Mouse (Mus musculus) CH12.LX (cell line): ENCODE measurements around the gene Dnah1. TPM values are rescaled to one million over a fixed set of nuclear protein-coding genes. Genes with fewer than 3 reads are reported as not detected.

Experiments used
- DNase-seq: peaks from one replicate; pipeline ENCODE4 v3.0.0-alpha.2; 2013; ENCODE audit errors: extremely low read depth
- H3K27ac ChIP-seq: 2 replicates; pipeline ENCODE4 v1.5.1; 2012; ENCODE audit warnings: low read depth, mild to moderate bottlenecking, control low read depth, moderate library complexity; ENCODE audit not compliant: insufficient read depth
- H3K27me3 ChIP-seq: replicated peaks from 2 replicates; pipeline ENCODE3; 2012; ENCODE audit warnings: inconsistent platforms
- H3K36me3 ChIP-seq, 2 experiments: replicated peaks in 1 of 2; 2 replicates each; pipeline versions ENCODE3 to v1.6.1; 2012; ENCODE audit warnings: inconsistent platforms in 1 of 2, low read length in 1 of 2, mild to moderate bottlenecking in 1 of 2, mixed read lengths in 1 of 2, moderate library complexity in 1 of 2; ENCODE audit not compliant: control insufficient read depth in 1 of 2, insufficient read depth in 1 of 2
- H3K4me1 ChIP-seq, 2 experiments: 2 replicates each; pipeline ENCODE4 v1.6.1; 2012; ENCODE audit warnings: inconsistent platforms in 1 of 2, moderate library complexity in 1 of 2; ENCODE audit not compliant: insufficient read depth in 2 of 2, control insufficient read depth in 1 of 2
- H3K4me2 ChIP-seq: 2 replicates; pipeline ENCODE4 v1.6.1; 2012; ENCODE audit warnings: low read depth, mild to moderate bottlenecking, control low read depth; ENCODE audit not compliant: poor library complexity, insufficient read depth, severe bottlenecking
- H3K4me3 ChIP-seq, 3 experiments: fragments of 150-350 bp in 1 of 3; sonication (generic) in 1 of 3; replicated peaks in 1 of 3; 2 replicates each; pipeline versions ENCODE3 to v1.5.1; 2011 to 2012; ENCODE audit warnings: low read depth in 2 of 3, low read length in 2 of 3, mild to moderate bottlenecking in 2 of 3, moderate library complexity in 2 of 3, control low read depth in 1 of 3, improper control_type of control experiment in 1 of 3, inconsistent platforms in 1 of 3, mixed read lengths in 1 of 3; ENCODE audit not compliant: poor library complexity in 1 of 3
- H3K79me2 ChIP-seq: replicated peaks from 2 replicates; pipeline ENCODE4 v1.6.1; 2012; ENCODE audit warnings: mild to moderate bottlenecking, moderate library complexity; ENCODE audit not compliant: control insufficient read depth, poor library complexity, insufficient read depth, severe bottlenecking; ENCODE audit errors: extremely low read depth
- H3K9ac ChIP-seq: 2 replicates; pipeline ENCODE4 v1.6.1; 2012; ENCODE audit warnings: low read depth, mild to moderate bottlenecking, control low read depth, moderate library complexity; ENCODE audit not compliant: insufficient read depth
- H3K9me3 ChIP-seq: replicated peaks from 2 replicates; pipeline ENCODE3; 2012; ENCODE audit warnings: low read length, inconsistent platforms, mixed read lengths
- CHD2 ChIP-seq: IDR thresholded peaks from 2 replicates; pipeline ENCODE4 v1.6.1; 2011; ENCODE audit warnings: low read length, improper control_type of control experiment
- CTCF ChIP-seq, 2 experiments: IDR thresholded peaks in 1 of 2; conservative IDR thresholded peaks in 1 of 2; 2 replicates each; pipeline ENCODE4 v1.5.1; 2011 to 2012; ENCODE audit warnings: low read depth in 2 of 2, low read length in 2 of 2, improper control_type of control experiment in 1 of 2, inconsistent platforms in 1 of 2, mild to moderate bottlenecking in 1 of 2, moderate library complexity in 1 of 2
- IRF4 ChIP-seq: IDR thresholded peaks from 2 replicates; pipeline ENCODE4 v1.6.1; 2014; ENCODE audit warnings: low read depth, mild to moderate bottlenecking, inconsistent platforms, low read length, improper control_type of control experiment
- JUND ChIP-seq: conservative IDR thresholded peaks from 2 replicates; pipeline ENCODE4 v1.6.1; 2011; ENCODE audit warnings: low read depth, low read length, improper control_type of control experiment
- MAX ChIP-seq: IDR thresholded peaks from 2 replicates; pipeline ENCODE4 v1.6.1; 2011; ENCODE audit warnings: low read length, improper control_type of control experiment
- MAZ ChIP-seq: IDR thresholded peaks from 2 replicates; pipeline ENCODE4 v1.6.1; 2012; ENCODE audit warnings: low read depth, mild to moderate bottlenecking, inconsistent platforms, low read length, improper control_type of control experiment, moderate library complexity
- MEF2A ChIP-seq: IDR thresholded peaks from 2 replicates; pipeline ENCODE4 v1.6.1; 2014; ENCODE audit warnings: low read depth, mild to moderate bottlenecking, inconsistent platforms, low read length, improper control_type of control experiment, borderline replicate concordance
- MXI1 ChIP-seq: IDR thresholded peaks from 2 replicates; pipeline ENCODE4 v1.6.1; 2011; ENCODE audit warnings: mild to moderate bottlenecking, low read depth, low read length, improper control_type of control experiment
- NELFE ChIP-seq: IDR thresholded peaks from 2 replicates; pipeline ENCODE4 v1.6.1; 2011; ENCODE audit warnings: low read depth, low read length, improper control_type of control experiment
- RCOR1 ChIP-seq: conservative IDR thresholded peaks from 2 replicates; pipeline ENCODE4 v1.6.1; 2012; ENCODE audit warnings: low read depth, mild to moderate bottlenecking, inconsistent platforms, low read length, improper control_type of control experiment
- TBP ChIP-seq: conservative IDR thresholded peaks from 2 replicates; pipeline ENCODE4 v1.6.1; 2011; ENCODE audit warnings: low read depth, low read length, improper control_type of control experiment
- ZMIZ1 ChIP-seq: IDR thresholded peaks from 2 replicates; pipeline ENCODE4 v1.6.1; 2012; ENCODE audit warnings: low read depth, mild to moderate bottlenecking, inconsistent platforms, low read length, improper control_type of control experiment
- ZNF384 ChIP-seq: IDR thresholded peaks from 2 replicates; pipeline ENCODE4 v1.6.1; 2012; ENCODE audit warnings: low read depth, low read length, improper control_type of control experiment, inconsistent platforms
- dilution Hi-C: fragments of 300-500 bp; cut with MboI; formaldehyde crosslinking; loops from 2 replicates; pipeline ENCODE4 v1.14.3; 2020; ENCODE audit warnings: low sequenced_read_pairs; ENCODE audit not compliant: extremely low pct_unique_long_range_greater_than_20kb, extremely low pct_ligation_motif_present
- in situ Hi-C: fragments of 300-500 bp; cut with MboI; formaldehyde crosslinking; loops from 3 replicates; pipeline ENCODE4 v1.14.3; 2019; ENCODE audit warnings: low sequenced_read_pairs, low pct_ligation_motif_present, low pct_unique_long_range_greater_than_20kb, mixed read lengths
- polyA plus RNA-seq: library from polyadenylated mRNA; unstranded; fragments of >175 nt; gene quantifications from 2 replicates; pipeline ENCODE4 v1.2.1, GENCODE M21; 2012; ENCODE audit warnings: low read depth; ENCODE audit not compliant: insufficient read length
- total RNA-seq, 2 experiments: library from RNA; depleted of rRNA; stranded (reverse); fragments of 300-350 nt in 1 of 2; fragments of >200 nt in 1 of 2; gene quantifications; 2 replicates each; pipeline ENCODE4 v1.2.3; 2012 to 2014

Dnah1 gene
- total and polyA plus RNA-seq, 3 experiments, result 0.04 to 0.08 (median 0.06) TPM

- TF ChIP-seq ZMIZ1 (no peak; the same call in 1 of the 2 replicates), NELFE (peak; percentile 54; the same call in 1 of the 2 replicates)
- TF ChIP-seq, all 38 proteins: peak for 20
Observed at GRCm38 (mm10) chr14:31323849-31324792, at the start of gene Dnah1 (continued).

GRCm38 (mm10) chr14:31369377-31369776 is 45.7 kb upstream of the Dnah1 start:
- no peak overlapping the region for H3K4me2 ChIP-seq
- H3K9me3 ChIP-seq, result no peaks in the 10 kb centered on the region
- no peak for DNase-seq
- H3K27me3 ChIP-seq, result no peaks in the 10 kb centered on the region
- dilution Hi-C loops (loop anchor here (25.0 kb wide), 1 partner anchor 93 kb away; no protein-coding TSS in a partner anchor), in situ Hi-C loops (no loop called here)
- no peak overlapping the region for H3K9ac ChIP-seq
- no peak overlapping the region for H3K4me3 ChIP-seq
- TF ChIP-seq CTCF (conservative IDR thresholded peaks at IDR 0.05 in 1 of 2, IDR thresholded peaks at IDR 0.05 in 1 of 2; ENCODE audit: low read depth in 2 of 2, low read length in 2 of 2), result no peak
- TF ChIP-seq MAX, result no peak
- TF ChIP-seq MAZ, result no peak
- no peak for TF ChIP-seq RCOR1
- TF ChIP-seq MEF2A, result no peak
- TF ChIP-seq ZNF384, result no peak
- H3K4me1 ChIP-seq, result peaks cover 0 to 22% of the 10 kb centered on the region in 2 experiments; a peak in 1 of 4 replicates
- H3K79me2 ChIP-seq, result no peaks in the 10 kb centered on the region
- H3K36me3 ChIP-seq, result peaks cover 48 to 87% of the 10 kb centered on the region in 2 experiments
- no peak overlapping the region for H3K27ac ChIP-seq

- H3K4me3 ChIP-seq, result no peak overlapping the region
- in situ Hi-C loops (no loop called here), dilution Hi-C loops (loop anchor here (25.0 kb wide), 1 partner anchor 94 kb away; no protein-coding TSS in a partner anchor)
- TF ChIP-seq TBP (no peak), CHD2 (0 out of 2 replicates have a peak, but pooled peaks have one; percentile 21), IRF4 (0 out of 2 replicates have a peak, but pooled peaks have one; percentile 24), MXI1 (0 out of 2 replicates have a peak, but pooled peaks have one; percentile 29), JUND (no peak)
- DNase-seq, result peak; percentile 63
- H3K9ac ChIP-seq, result no peak overlapping the region
- H3K9me3 ChIP-seq, result peaks cover 3% of the 10 kb centered on the region
- no peaks in the 10 kb centered on the region for H3K79me2 ChIP-seq
- H3K36me3 ChIP-seq, result peaks cover 43 to 86% of the 10 kb centered on the region in 2 experiments
- no peak overlapping the region; the same call in 1 of the 2 replicates for H3K4me2 ChIP-seq
- H3K4me1 ChIP-seq, result peaks cover 0 to 18% of the 10 kb centered on the region in 2 experiments; a peak in 1 of 4 replicates
- H3K27ac ChIP-seq, result no peak overlapping the region
- no peaks in the 10 kb centered on the region for H3K27me3 ChIP-seq
Observed at GRCm38 (mm10) chr14:31367951-31368350, 44.3 kb upstream of the Dnah1 start.
